Mouse (Mus musculus) lung, embryonic 14.5 days (tissue): Measurements from ENCODE around the gene Serinc5. TPM values are rescaled to one million over a fixed set of nuclear protein-coding genes. Genes with fewer than 3 reads are reported as not detected.

Experiments
- ATAC-seq: fragments of 200-750 bp; cut with Nextera tagmentation; 2 replicates; pipeline ENCODE4 v1.8.0; 2017; ENCODE audit warnings: mild to moderate bottlenecking, moderate TSS enrichment, moderate library complexity; ENCODE audit not compliant: insufficient read depth
- DNase-seq: peaks from one replicate; pipeline ENCODE4 v3.0.0-alpha.2; 2015
- H3K27ac ChIP-seq: fragments of 300-500 bp; sonication (generic); 2 replicates; pipeline ENCODE4 v1.5.1; 2014; ENCODE audit warnings: low read depth, mild to moderate bottlenecking, moderate library complexity
- H3K27me3 ChIP-seq: fragments of 300-500 bp; sonication (generic); 2 replicates; pipeline ENCODE4 v1.6.1; 2014; ENCODE audit warnings: low read length, control low read depth; ENCODE audit not compliant: insufficient read depth
- H3K36me3 ChIP-seq: fragments of 300-500 bp; sonication (generic); 2 replicates; pipeline ENCODE4 v1.6.1; 2014; ENCODE audit warnings: control low read depth; ENCODE audit not compliant: insufficient read depth
- H3K4me1 ChIP-seq: fragments of 300-500 bp; sonication (generic); 2 replicates; pipeline ENCODE4 v1.6.1; 2014; ENCODE audit warnings: antibody characterized with exemption, control low read depth; ENCODE audit not compliant: insufficient read depth
- H3K4me2 ChIP-seq: fragments of 300-500 bp; sonication (generic); 2 replicates; pipeline ENCODE4 v1.6.1; 2014; ENCODE audit warnings: mild to moderate bottlenecking
- H3K4me3 ChIP-seq: fragments of 300-500 bp; sonication (generic); 2 replicates; pipeline ENCODE4 v1.5.1; 2014; ENCODE audit warnings: low read depth, low read length
- H3K9ac ChIP-seq: fragments of 300-500 bp; sonication (generic); 2 replicates; pipeline ENCODE4 v1.6.1; 2014
- H3K9me3 ChIP-seq: fragments of 300-500 bp; sonication (generic); 2 replicates; pipeline ENCODE4 v1.6.1; 2016; ENCODE audit warnings: low read depth, low read length, control low read depth
- CTCF ChIP-seq: IDR thresholded peaks from 2 replicates; pipeline ENCODE4 v1.5.1; 2016; ENCODE audit warnings: antibody characterized with exemption, low read depth
- WGBS: fragments of 180-500 bp; shearing (Covaris S2); extraction: QIAGEN DNeasy Blood & Tissue Kit; methylation state at CpG from one replicate; pipeline ENCODE4 v1.1.7; 2014; 5-methylcytosine and 5-hydroxymethylcytosine counted together
- polyA plus RNA-seq: library from polyadenylated mRNA; unstranded; fragments of >200 nt; fragmentation: Nextera tagmentation; extraction: Ambion mirVana; gene quantifications from 2 replicates; pipeline ENCODE4 v1.2.1, GENCODE M21; 2014

The Serinc5 gene
- polyA plus RNA-seq, result 22.0 and 22.5 TPM in 2 replicates

DNA sequence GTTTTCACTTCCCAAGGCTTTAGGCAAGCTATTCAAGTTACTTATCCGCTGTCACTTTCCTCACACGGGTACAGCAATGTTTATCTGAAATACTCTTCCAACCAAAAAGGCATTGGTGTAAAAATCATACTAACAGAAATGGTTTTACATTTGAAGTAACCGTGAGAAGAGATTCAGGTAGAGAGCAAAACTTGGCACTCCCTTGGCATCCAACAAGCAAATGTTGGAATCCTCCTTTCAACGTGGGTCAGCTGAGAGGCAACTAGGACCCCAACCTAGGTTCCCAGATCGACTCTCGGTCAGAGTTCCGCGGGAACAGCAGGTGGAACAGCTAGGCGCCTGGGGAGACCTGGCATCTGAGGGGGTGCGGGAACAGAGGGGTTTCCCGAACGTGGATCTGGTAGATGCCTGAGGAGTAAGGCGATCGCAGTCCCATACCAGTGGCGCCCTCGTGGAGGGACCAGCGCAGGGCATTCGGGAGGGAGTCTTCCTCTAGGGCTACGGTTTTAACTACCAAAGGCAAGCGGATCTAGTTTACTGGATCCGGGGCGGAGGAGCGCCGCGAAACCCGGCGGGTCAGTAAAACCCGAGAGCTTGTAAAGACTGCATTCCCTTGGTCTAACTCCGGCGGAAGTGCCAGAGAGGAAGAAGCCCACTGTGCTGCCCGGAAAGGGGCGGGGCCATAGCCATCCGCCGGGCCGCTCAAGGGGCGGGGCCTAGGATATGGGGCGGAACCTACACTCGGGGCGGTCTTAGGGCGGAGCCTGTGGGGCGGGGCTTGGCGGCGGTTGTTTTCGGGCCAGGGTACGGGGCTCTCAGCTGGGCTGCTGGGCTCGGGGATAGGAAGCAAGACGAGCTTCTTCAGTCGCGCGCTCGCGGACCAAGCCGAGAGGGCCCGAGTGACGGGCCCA, at the start of gene Serinc5:
Serinc5 (plus strand) TSS at position 781 of the 911 bp plus-strand sequence.
- Histone ChIP-seq H3K4me2 (peak within 1 kb of the TSS; percentile 96), H3K27me3 (no peaks in the 10 kb centered on the region), H3K4me3 (peak within 1 kb of the TSS; percentile 83), H3K27ac (peak within 1 kb of the TSS; percentile 98), H3K9ac (peak within 1 kb of the TSS; percentile 87), H3K36me3 (no peaks in the 10 kb centered on the region), H3K4me1 (peaks cover 8% of the 10 kb centered on the region; the same call in 1 of the 2 replicates), H3K9me3 (no peaks in the 10 kb centered on the region)
- under 1% methylated on average over 55 of the region's 55 CpGs for WGBS
- ATAC-seq (peak; percentile 97), DNase-seq (peak; percentile 98)
- TF ChIP-seq CTCF, result peak; percentile 4; the same call in 1 of the 2 replicates

GRCm38 (mm10) chr13:92576072-92576471, 34.8 kb upstream of the Serinc5 start, which contains the start of gene Spz1:
Gene Spz1, minus strand, starts transcription at chr13:92576172.
- Histone ChIP-seq H3K9ac (no peak within 1 kb of the TSS), H3K4me1 (peaks cover 3% of the 10 kb centered on the region; the same call in 1 of the 2 replicates), H3K9me3 (no peaks in the 10 kb centered on the region), H3K27me3 (no peaks in the 10 kb centered on the region), H3K36me3 (no peaks in the 10 kb centered on the region), H3K4me3 (no peak within 1 kb of the TSS), H3K27ac (no peak within 1 kb of the TSS), H3K4me2 (no peak within 1 kb of the TSS)
- DNase-seq (no peak), ATAC-seq (no peak)
- TF ChIP-seq CTCF, result no peak

DNA sequence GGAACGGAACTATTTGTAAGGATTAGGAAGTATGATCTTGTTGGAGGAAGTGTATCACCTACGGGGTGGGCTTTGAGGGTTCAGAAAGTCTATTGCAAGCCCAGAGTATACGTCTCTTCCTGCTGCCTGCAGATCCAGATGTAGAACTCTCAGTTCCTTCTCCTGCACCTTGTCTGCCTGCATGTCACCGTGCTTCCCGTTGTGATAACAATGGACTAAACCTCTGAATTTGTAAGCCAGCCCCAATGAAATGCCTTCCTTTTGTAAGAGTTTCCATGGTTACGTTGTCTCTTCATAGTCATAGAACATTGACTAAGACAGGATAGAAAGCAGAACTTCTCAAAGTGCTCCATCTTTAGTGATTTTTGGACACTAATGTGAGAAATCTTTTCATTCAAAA, 34.2 kb upstream of the Serinc5 start:
- Histone ChIP-seq H3K9ac (no peak overlapping the region), H3K4me1 (peaks cover 6% of the 10 kb centered on the region; the same call in 1 of the 2 replicates), H3K4me3 (no peak overlapping the region), H3K27me3 (no peaks in the 10 kb centered on the region), H3K36me3 (no peaks in the 10 kb centered on the region), H3K4me2 (no peak overlapping the region), H3K27ac (no peak overlapping the region), H3K9me3 (no peaks in the 10 kb centered on the region)
- WGBS, result 69% methylated on average over 6 of the region's 6 CpGs
- ATAC-seq (no peak), DNase-seq (no peak)
- TF ChIP-seq CTCF, result no peak

DNA sequence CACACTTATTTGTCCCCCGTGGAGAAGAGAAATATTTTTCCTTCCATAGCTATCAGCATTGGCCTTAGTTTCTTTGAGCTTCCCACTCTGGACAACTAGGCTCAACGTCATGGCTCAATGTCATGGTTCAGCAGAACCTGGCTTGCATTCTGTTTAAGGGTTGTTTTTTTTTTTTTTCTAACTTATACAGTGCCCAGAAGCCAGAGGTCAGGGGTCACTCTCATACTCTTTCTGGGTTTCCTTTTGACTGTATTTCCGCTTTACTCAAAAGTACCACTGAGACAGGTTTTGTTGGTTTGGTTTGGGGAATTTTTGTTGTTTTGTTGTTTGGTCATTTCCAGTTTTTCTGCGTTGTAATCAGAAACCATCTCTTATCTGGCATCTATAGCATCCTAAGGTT, 32.7 kb upstream of the Serinc5 start:
- Histone ChIP-seq H3K4me2 (no peak overlapping the region), H3K4me3 (no peak overlapping the region), H3K27me3 (no peaks in the 10 kb centered on the region), H3K9ac (no peak overlapping the region), H3K27ac (no peak overlapping the region), H3K9me3 (no peaks in the 10 kb centered on the region), H3K36me3 (no peaks in the 10 kb centered on the region), H3K4me1 (peaks cover 6% of the 10 kb centered on the region; the same call in 1 of the 2 replicates)
- 68% methylated on average over 4 of the region's 4 CpGs for WGBS
- no peak for DNase-seq
- TF ChIP-seq CTCF, result no peak
- no peak for ATAC-seq

DNA sequence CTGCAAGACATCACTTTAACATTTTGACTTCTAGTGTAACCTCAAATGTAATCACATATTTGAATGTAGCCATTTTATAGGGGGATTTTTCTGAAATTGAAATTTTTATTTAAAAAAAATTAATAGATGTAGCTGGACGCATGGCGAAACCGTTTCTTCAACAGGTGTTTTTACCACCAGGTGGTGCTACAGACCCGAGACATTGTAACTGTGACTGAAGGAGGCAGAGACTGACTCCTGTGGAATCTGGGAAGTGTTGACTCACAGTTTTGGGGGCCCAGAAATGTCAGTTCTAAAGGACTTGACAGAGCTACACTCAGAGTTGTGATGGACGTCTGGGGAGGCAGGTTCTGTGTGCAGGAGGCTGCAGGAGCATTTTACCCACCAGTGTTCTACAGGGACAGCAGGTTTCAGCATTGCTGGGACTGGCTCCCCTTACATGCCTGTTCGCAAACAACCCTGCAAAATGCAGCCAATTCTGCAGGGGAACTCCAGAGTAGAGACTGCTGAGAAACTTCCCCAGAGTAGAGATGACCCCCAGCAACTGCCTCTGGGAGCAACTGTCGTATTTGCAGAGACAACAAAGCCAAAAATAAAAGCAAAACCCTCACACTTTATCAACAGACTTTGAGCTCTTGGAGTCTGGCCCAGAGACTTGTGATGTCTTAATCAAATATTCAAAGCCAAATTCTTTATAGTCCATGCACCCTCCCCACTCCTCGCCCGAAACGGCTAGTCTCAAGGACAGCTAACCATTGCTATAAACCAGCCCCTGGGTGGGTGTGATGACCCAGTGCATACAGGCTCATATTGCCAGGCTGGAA, 30.5 kb upstream of the Serinc5 start:
- Histone ChIP-seq H3K36me3 (no peaks in the 10 kb centered on the region), H3K27me3 (no peaks in the 10 kb centered on the region), H3K9me3 (no peaks in the 10 kb centered on the region), H3K4me1 (peaks cover 13% of the 10 kb centered on the region), H3K27ac (peak overlapping the region; percentile 61), H3K9ac (no peak overlapping the region), H3K4me3 (no peak overlapping the region), H3K4me2 (peak overlapping the region; percentile 32; the same call in 1 of the 2 replicates)
- ATAC-seq (peak; percentile 90), DNase-seq (peak; percentile 94)
- 14% methylated on average over 10 of the region's 10 CpGs for WGBS
- peak; percentile 80 for TF ChIP-seq CTCF

DNA sequence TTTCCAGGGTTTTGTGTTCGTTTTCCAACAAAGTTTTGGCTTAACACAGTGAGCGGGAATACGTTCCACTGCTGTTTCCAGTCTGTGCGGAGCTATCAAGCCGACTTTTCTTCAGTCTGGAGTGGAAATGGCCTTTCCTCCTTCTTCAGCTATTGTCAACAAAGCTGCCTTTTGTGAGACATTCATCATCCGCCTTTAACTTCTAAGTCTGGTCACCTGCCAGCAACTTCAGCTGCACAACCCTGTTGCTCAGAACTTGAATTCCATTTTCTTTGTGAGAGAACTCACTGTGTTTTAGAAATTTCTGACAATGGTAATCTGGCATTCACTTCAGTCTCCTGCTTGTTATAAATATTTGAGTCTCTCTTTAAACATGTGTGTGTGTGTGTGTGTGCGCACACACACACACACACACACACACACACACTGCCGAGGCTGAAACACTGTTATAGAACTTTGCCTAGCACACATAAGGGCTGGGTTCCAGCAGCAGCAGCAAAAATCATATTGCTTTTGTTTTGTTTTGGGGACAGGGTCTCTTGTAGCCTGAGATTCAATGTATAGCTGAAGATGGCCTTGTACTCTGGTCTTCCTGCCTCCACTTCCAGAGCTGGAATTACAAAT, 26.7 kb upstream of the Serinc5 start:
- no peak for TF ChIP-seq CTCF
- Histone ChIP-seq H3K27me3 (no peaks in the 10 kb centered on the region), H3K27ac (peak overlapping the region; percentile 76), H3K9ac (no peak overlapping the region), H3K36me3 (no peaks in the 10 kb centered on the region), H3K4me2 (no peak overlapping the region; the same call in 1 of the 2 replicates), H3K4me1 (peaks cover 18% of the 10 kb centered on the region), H3K9me3 (no peaks in the 10 kb centered on the region), H3K4me3 (no peak overlapping the region)
- DNase-seq, result peak; percentile 94
- peak; percentile 63 for ATAC-seq
- WGBS, result 16% methylated on average over 8 of the region's 8 CpGs
